Mouse (Mus musculus) bone marrow, adult 2 months (tissue): ENCODE data around the gene Srgap2. TPM values are rescaled to one million over a fixed set of nuclear protein-coding genes. Genes with fewer than 3 reads are reported as not detected.
"Not testable (repeated sequence)": the region's sequence is repeated elsewhere in the genome, so short reads cannot be mapped to it uniquely, and the experiment has no call there.

Experiments
- H3K27ac ChIP-seq: fragments of 200-500 bp; 2 replicates; pipeline ENCODE4 v1.5.1; 2012; ENCODE audit warnings: low read depth, mild to moderate bottlenecking, control low read depth, inconsistent platforms, low read length; ENCODE audit not compliant: control insufficient read depth, poor library complexity, insufficient read depth
- H3K4me1 ChIP-seq: fragments of 200-500 bp; 2 replicates; pipeline ENCODE4 v1.6.1; 2011; ENCODE audit warnings: low read length; ENCODE audit not compliant: control insufficient read depth, insufficient read depth
- H3K4me3 ChIP-seq: fragments of 200-500 bp; replicated peaks from 2 replicates; pipeline ENCODE3; 2011; ENCODE audit warnings: mild to moderate bottlenecking, low read depth, low read length, control low read depth; ENCODE audit not compliant: control insufficient read depth
- CTCF ChIP-seq: fragments of 200-500 bp; IDR thresholded peaks from 2 replicates; pipeline ENCODE4 v1.5.1; 2011; ENCODE audit warnings: low read length, control low read depth; ENCODE audit not compliant: control insufficient read depth, insufficient read depth
- POLR2A ChIP-seq: fragments of 200-500 bp; IDR thresholded peaks from 2 replicates; pipeline ENCODE4 v1.6.1; 2011; ENCODE audit warnings: low read depth, mild to moderate bottlenecking, control low read depth, low read length, borderline replicate concordance; ENCODE audit not compliant: control insufficient read depth
- whole genome bisulfite sequencing: fragments of 180-500 bp; shearing (Covaris S2); methylation state at CpG from one replicate; pipeline ENCODE4 v1.1.7; 2018; 5-methylcytosine and 5-hydroxymethylcytosine counted together
- polyA plus RNA-seq: library from polyadenylated mRNA; stranded (reverse); fragments of >200 nt; gene quantifications from 2 replicates; pipeline ENCODE4 v1.2.4, GENCODE M21; 2011; ENCODE audit warnings: low replicate concordance; ENCODE audit not compliant: missing spikeins, insufficient read depth, insufficient read length

Srgap2 gene
- polyA plus RNA-seq, 1 experiment = 27.2 TPM

GRCm38 (mm10) chr1:131269797-131270578 is 257.2 kb downstream of the Srgap2 start:
- WGBS = 63% methylated on average over 22 of the region's 22 CpGs
- no peaks in the 10 kb centered on the region for H3K4me1 ChIP-seq

GRCm38 (mm10) chr1:131268776-131269175 is 258.4 kb downstream of the Srgap2 start:
- no peak overlapping the region for H3K4me3 ChIP-seq
- no peak for TF ChIP-seq POLR2A
- no peak for TF ChIP-seq CTCF
- H3K27ac ChIP-seq = no peak overlapping the region
- 80% methylated on average over 10 of the region's 10 CpGs for WGBS
- no peaks in the 10 kb centered on the region for H3K4me1 ChIP-seq

More at GRCm38 (mm10) chr1:131269797-131270578, 257.2 kb downstream of the Srgap2 start:
- TF ChIP-seq CTCF (peak; percentile 73), POLR2A (no peak)
- Histone ChIP-seq H3K4me3 (no peak overlapping the region), H3K27ac (no peak overlapping the region)

- H3K27ac ChIP-seq = no peak overlapping the region
- TF ChIP-seq CTCF (no peak), POLR2A (no peak)
- WGBS = 86% methylated on average over 12 of the region's 12 CpGs
- H3K4me3 ChIP-seq = no peak overlapping the region
- no peaks in the 10 kb centered on the region for H3K4me1 ChIP-seq
These were observed 263.2 kb downstream of the Srgap2 start for GRCm38 (mm10) chr1:131263905-131264304.

GRCm38 (mm10) chr1:131260309-131260656 is 266.9 kb downstream of the Srgap2 start:
- TF ChIP-seq CTCF = peak; percentile 83
- no peak for TF ChIP-seq POLR2A
- no peak overlapping the region for H3K4me3 ChIP-seq
- 49% methylated on average over 10 of the region's 10 CpGs for WGBS
- H3K27ac ChIP-seq = no peak overlapping the region
- no peaks in the 10 kb centered on the region for H3K4me1 ChIP-seq

GRCm38 (mm10) chr1:131259632-131260308 is 267.4 kb downstream of the Srgap2 start:
- Histone ChIP-seq H3K4me3 (no peak overlapping the region), H3K27ac (no peak overlapping the region), H3K4me1 (no peaks in the 10 kb centered on the region)
- TF ChIP-seq POLR2A = no peak
- TF ChIP-seq CTCF = no peak
- 88% methylated on average over 10 of the region's 10 CpGs for WGBS

GRCm38 (mm10) chr1:131257288-131257687 is 269.9 kb downstream of the Srgap2 start:
- Histone ChIP-seq H3K27ac (no peak overlapping the region), H3K4me1 (no peaks in the 10 kb centered on the region; the same call in 1 of the 2 replicates), H3K4me3 (no peak overlapping the region)
- TF ChIP-seq CTCF = no peak
- no peak for TF ChIP-seq POLR2A
- 83% methylated on average over 6 of the region's 6 CpGs for WGBS

- not testable (repeated sequence) for H3K4me1 ChIP-seq, H3K27ac ChIP-seq, H3K4me3 ChIP-seq
- WGBS = 34% methylated on average over 7 of the region's 7 CpGs
These were observed 274.5 kb downstream of the Srgap2 start for GRCm38 (mm10) chr1:131252516-131253250.
